Mouse (Mus musculus): ENCODE measurements around the gene Ercc1.

Gene Ercc1

DNA sequence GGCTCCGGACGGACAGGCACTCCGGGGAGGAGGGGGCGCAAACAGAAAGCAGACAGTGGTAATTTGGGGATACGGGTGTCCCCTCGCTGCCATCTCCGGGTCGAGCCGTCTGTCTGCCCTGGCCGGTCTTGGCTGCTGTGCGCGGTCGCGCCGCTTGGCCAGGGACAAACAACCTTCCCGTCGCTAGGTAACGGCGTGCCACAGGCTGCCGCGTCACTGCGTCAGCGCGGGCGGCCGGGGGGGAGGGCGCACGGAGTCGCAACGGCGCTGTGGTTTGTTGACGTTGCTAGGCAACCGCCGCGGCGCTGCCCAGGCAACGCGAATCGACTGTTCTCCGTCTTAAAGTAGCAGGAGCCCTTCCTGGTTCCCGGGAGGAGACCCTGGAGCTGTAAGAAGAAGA lies 24.7 kb upstream of the Ercc1 start:
- TF ChIP-seq GATA4 (IDR thresholded peaks at IDR 0.05; ENCODE audit: insufficient replicate concordance, low read length), result peak; percentile 16; the same call in 1 of the 2 replicates

- TF ChIP-seq GATA4 (IDR thresholded peaks at IDR 0.05; ENCODE audit: insufficient replicate concordance, low read length), result no peak
Measured at GRCm38 (mm10) chr7:19320637-19321036, 23.9 kb upstream of the Ercc1 start.

GRCm38 (mm10) chr7:19321464-19321863 lies 23.1 kb upstream of the Ercc1 start:
- no peak for TF ChIP-seq GATA4 (IDR thresholded peaks at IDR 0.05; ENCODE audit: insufficient replicate concordance, low read length)

DNA sequence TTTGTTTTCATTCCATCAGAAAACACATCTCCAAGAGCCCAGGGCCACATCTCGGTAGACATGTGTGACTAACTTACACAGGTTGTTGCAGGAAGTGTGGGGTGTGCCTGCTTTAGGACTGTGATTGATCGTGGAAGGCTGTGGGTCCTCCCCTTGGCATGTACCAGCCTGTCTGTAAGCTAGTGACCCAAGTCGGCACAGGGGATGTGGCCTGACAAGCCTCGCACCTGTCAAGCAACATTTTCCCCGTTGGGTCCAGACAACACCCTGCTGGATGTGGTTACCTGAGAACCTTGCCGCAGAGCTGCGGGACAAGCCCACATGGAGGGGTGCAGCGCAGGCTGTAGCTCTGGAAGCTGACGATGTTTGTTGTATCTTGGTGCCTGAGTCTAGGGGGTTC lies 22.1 kb upstream of the Ercc1 start:
- no peak for TF ChIP-seq GATA4 (IDR thresholded peaks at IDR 0.05; ENCODE audit: insufficient replicate concordance, low read length)

DNA sequence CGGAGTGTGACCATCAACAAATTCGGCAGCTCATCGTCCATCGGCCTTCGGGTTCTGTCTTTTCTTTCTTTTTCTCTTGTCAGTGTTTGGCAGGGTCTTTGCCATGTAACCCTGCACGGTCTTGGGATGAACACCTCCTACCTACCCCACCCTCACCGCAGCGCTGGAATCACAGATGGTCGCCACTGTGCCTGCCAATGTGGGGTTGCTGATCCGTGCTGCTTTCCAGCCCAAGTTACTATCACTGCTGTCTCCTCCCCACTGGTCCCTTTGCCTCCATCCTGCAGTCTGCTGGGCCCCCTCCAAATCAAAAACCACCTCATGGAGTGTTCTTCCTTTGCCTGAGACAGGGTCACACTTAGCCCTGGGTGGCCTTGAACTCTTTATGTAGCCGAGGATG lies 20.4 kb upstream of the Ercc1 start:
- no peak for TF ChIP-seq GATA4 (IDR thresholded peaks at IDR 0.05; ENCODE audit: insufficient replicate concordance, low read length)

DNA sequence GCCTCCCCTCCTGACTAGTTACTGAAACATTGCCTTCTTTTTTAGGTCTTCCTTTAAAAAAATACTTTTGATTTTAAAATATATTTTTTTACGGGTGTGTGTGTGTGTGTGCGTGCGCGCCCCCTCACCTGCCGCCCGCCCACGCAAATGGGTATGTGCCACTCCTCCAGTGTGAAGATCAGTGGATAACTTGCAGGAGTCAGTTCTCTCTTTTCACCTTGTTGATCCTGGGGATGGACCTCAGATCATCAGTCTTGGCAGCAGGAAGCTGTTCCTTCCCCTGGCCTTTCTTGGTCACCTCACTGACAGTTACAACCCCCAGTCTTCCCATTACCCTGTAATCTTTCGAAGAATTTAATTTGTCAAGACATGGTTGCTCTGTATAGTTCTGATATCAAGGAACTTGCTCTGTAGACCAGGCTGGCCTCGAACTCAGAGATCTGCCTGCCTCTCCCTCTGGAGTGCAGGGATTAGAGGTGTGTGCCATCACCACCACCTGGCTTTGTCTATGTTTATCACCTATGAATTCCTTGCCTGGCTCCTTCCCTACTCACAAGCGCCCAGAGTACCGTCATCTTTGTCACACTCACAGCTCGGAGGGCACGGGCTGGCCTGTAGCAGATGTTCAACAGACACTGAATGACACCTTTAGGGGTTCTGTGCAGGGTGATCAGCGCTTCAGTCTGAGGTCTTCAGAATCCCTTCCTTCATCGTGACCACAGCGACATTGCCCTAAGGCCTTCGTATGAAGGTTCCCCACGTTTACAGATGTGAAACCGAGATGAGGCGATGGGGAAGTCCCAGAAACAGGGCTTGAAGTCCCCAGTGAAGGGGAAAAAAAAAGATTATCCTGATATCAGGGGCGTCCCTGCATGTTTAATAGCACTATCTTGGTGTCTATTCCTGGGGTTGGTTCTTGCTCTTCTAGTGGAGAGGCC lies 19.0 kb upstream of the Ercc1 start:
- TF ChIP-seq GATA4 (IDR thresholded peaks at IDR 0.05; ENCODE audit: insufficient replicate concordance, low read length), result no peak

- TF ChIP-seq GATA4 (IDR thresholded peaks at IDR 0.05; ENCODE audit: insufficient replicate concordance, low read length), result no peak
Measured at GRCm38 (mm10) chr7:19326359-19326758, 18.2 kb upstream of the Ercc1 start.

DNA sequence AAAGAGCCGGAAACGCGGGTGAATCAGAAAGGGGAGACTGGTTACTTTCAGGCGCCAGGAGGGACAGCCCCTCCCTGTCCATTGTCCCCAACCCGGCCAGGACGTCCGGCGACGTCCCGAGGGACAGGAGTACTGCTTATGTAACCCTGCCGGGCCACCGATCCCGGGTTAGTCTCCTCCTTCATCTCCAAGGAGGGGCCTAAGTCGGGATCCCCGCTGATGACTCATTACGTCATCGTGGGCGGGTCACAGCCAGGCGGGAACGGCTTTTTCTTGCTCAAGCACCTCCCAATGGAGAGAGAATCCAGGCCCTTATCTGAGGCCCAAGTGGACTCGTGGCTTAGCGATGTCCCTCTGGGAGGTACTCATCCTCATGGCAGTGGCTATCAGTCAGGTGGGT lies 17.4 kb upstream of the Ercc1 start:
- TF ChIP-seq GATA4 (IDR thresholded peaks at IDR 0.05; ENCODE audit: insufficient replicate concordance, low read length), result peak; percentile 26; the same call in 1 of the 2 replicates

DNA sequence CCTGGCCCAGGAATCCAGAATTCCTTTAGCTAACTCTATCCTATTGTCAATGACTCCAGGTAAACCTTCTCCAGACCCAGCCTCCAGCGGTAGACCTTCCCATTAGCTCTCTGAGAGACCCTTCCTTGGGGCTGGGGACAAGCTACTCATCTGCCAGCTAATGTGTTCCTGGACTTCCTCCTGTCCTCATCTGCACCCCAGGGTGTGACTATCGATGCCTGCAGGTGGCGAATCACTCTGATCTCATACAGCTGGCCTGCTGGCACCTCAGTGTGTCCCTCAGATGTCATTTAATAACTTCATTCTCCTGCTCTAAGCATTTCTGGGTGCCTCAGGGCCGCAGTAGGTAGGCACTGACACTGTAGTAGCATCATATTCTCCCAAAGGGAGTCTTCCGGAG lies 16.8 kb upstream of the Ercc1 start:
- no peak for TF ChIP-seq GATA4 (IDR thresholded peaks at IDR 0.05; ENCODE audit: insufficient replicate concordance, low read length)

GRCm38 (mm10) chr7:19328425-19328824 lies 16.2 kb upstream of the Ercc1 start:
- TF ChIP-seq GATA4 (IDR thresholded peaks at IDR 0.05; ENCODE audit: insufficient replicate concordance, low read length), result no peak

DNA sequence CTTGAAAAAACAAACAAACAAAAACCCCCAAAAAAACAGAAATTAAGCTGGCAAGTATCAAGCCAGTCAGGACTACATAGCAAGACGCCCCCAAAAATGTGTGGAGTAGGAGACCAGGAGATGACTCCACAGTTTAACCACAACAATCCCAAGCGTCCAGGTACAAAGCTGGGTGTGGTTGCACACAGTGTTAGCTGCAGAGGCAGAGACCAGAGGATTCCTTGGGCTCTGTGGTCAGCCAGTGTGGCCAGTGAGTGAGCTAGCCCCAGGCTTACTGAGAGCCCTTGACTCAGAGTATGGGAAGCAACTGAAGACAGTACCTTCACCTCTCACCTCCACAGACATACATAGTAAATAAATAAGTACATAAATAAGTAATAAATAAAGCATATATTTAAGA lies 12.7 kb upstream of the Ercc1 start:
- TF ChIP-seq GATA4 (IDR thresholded peaks at IDR 0.05; ENCODE audit: insufficient replicate concordance, low read length), result no peak

GRCm38 (mm10) chr7:19332709-19333352 lies 11.7 kb upstream of the Ercc1 start:
- TF ChIP-seq GATA4 (IDR thresholded peaks at IDR 0.05; ENCODE audit: insufficient replicate concordance, low read length), result peak; percentile 92; the same call in 1 of the 2 replicates

DNA sequence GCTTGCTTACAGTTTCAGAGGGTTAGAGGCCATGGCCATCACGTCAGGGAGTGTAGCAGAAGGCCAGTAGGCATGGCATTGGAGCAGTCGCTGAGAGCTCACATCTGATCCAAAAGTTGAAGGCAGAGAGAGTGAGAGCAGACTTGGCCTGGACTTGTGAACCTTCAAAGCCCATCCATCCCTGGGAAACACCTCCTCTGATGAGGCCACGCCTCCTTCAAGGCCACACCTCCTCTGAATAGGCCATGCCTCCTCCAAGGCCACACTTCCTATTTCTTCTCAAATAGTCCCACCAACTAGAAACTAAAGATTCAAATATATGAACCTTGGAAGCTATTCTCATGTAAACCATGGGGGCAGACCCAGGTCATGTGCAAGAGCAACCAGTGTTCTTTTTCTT lies 9.0 kb upstream of the Ercc1 start:
- no peak for TF ChIP-seq GATA4 (IDR thresholded peaks at IDR 0.05; ENCODE audit: insufficient replicate concordance, low read length)

GRCm38 (mm10) chr7:19337122-19337521 lies 7.5 kb upstream of the Ercc1 start:
- TF ChIP-seq GATA4 (IDR thresholded peaks at IDR 0.05; ENCODE audit: insufficient replicate concordance, low read length), result no peak

- no peak for TF ChIP-seq GATA4 (IDR thresholded peaks at IDR 0.05; ENCODE audit: insufficient replicate concordance, low read length)
Measured at GRCm38 (mm10) chr7:19338060-19338459, 6.5 kb upstream of the Ercc1 start.

DNA sequence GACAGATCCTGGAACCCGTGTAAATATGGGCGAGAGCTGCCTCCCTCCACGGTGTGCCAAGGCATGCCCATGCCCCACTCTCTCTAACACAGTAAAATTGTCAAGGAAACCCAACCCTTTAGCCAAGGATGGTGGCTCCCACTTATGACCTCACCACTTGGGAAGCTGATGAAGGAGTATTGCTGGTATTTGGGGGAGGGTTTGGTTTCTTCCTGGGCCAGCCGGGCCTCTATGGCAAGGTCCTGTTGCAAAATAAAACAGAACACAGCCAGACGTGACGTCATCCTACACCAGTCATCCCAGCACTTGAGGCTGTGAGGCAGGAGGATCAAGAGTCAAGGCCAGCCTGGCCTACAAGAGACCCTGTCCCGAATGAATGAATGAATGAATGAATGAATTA lies 6.0 kb upstream of the Ercc1 start:
- no peak for TF ChIP-seq GATA4 (IDR thresholded peaks at IDR 0.05; ENCODE audit: insufficient replicate concordance, low read length)
